Mouse (Mus musculus) urinary bladder, postnatal 4 days (tissue): ENCODE data around the gene Fam78a.

Experiments used
- DNase-seq, 2 experiments: peaks; one replicate each; pipeline ENCODE4 v3.0.0; 2021 to 2022; ENCODE audit warnings: low spot score in 2 of 2

Fam78a gene

GRCm38 (mm10) chr2:32066005-32066404, 18.7 kb downstream of the Fam78a start:
- no peak for DNase-seq

- DNase-seq, result no peak
Observed at GRCm38 (mm10) chr2:32065371-32065791, 19.3 kb downstream of the Fam78a start.

- DNase-seq, result no peak
Observed at GRCm38 (mm10) chr2:32064913-32065312, 19.7 kb downstream of the Fam78a start.

GRCm38 (mm10) chr2:32063451-32064151, 21.1 kb downstream of the Fam78a start:
- DNase-seq, result no peak

- no peak for DNase-seq
Observed at GRCm38 (mm10) chr2:32062626-32063410, 21.8 kb downstream of the Fam78a start.

- no peak for DNase-seq
Observed at GRCm38 (mm10) chr2:32061722-32062505, 22.7 kb downstream of the Fam78a start.

- DNase-seq, result no peak
Observed at GRCm38 (mm10) chr2:32061189-32061588, 23.5 kb downstream of the Fam78a start.

- no peak for DNase-seq
Observed at GRCm38 (mm10) chr2:32060228-32060805, 24.3 kb downstream of the Fam78a start.

GRCm38 (mm10) chr2:32059613-32060012, 25.0 kb downstream of the Fam78a start:
- no peak for DNase-seq

GRCm38 (mm10) chr2:32058716-32059115, 25.9 kb downstream of the Fam78a start:
- no peak for DNase-seq

GRCm38 (mm10) chr2:32058241-32058640, 26.4 kb downstream of the Fam78a start:
- no peak for DNase-seq

- no peak for DNase-seq
Observed at GRCm38 (mm10) chr2:32057794-32058193, 26.9 kb downstream of the Fam78a start.

GRCm38 (mm10) chr2:32057360-32057759, 27.3 kb downstream of the Fam78a start:
- DNase-seq, result no peak

GRCm38 (mm10) chr2:32056524-32056923, 28.1 kb downstream of the Fam78a start:
- DNase-seq, result no peak

- no peak for DNase-seq
Observed at GRCm38 (mm10) chr2:32055357-32055965, 29.2 kb downstream of the Fam78a start.

GRCm38 (mm10) chr2:32052418-32052817, 32.2 kb downstream of the Fam78a start:
- DNase-seq, result no peak

GRCm38 (mm10) chr2:32051791-32052190, 32.9 kb downstream of the Fam78a start:
- DNase-seq, result no peak

GRCm38 (mm10) chr2:32047323-32047722, 37.3 kb downstream of the Fam78a start:
- no peak for DNase-seq

- DNase-seq, result no peak
Observed at GRCm38 (mm10) chr2:32046009-32046408, 38.6 kb downstream of the Fam78a start.

GRCm38 (mm10) chr2:32045375-32045774, 39.3 kb downstream of the Fam78a start:
- DNase-seq, result no peak

- DNase-seq, result no peak
Observed at GRCm38 (mm10) chr2:32043836-32044235, 40.8 kb downstream of the Fam78a start.

- DNase-seq, result no peak
Observed at GRCm38 (mm10) chr2:32041087-32041486, 43.6 kb downstream of the Fam78a start.
